Comparison of ENCODE assay signal across 8 mouse cellular contexts in the genomic region with DNA sequence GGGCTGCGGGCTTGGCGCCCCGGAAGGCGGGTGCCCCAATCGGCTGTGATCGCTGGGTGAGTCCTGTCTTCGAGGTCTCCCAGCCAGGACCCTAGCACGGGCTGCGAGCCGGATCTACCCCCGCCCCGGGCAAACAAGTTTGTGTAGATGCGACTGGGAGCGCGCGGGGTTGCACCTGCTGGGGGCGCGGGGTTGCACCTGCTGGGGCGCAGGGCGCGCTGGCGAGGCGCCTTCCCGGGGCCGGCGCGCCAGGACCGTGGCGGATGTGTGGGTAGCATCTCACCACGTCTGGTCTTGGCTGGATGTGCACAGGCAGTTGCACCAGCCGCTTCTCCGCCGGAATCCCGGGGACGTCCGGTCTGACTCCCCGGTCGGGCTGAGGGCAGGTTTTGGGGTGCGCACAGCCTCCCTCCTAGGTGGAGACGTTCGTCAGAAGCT. TPM values are rescaled to one million over a fixed set of nuclear protein-coding genes. Genes with fewer than 3 reads are reported as not detected.
A peak's percentile ranks its signal among the peaks of the same experiment; 100 is the strongest.
DNase-seq lines count a peak whose midpoint lies in the region; ATAC-seq and TF ChIP-seq lines count a peak whose summit lies in the region.

No protein-coding gene starts in this region.

- H3K9me3 ChIP-seq in kidney, embryonic 16.5 days (ENCODE audit: low read length): no peaks in the 10 kb centered on the region
- H3K9me3 ChIP-seq in embryonic facial prominence, embryonic 10.5 days: no peaks in the 10 kb centered on the region
- H3K9me3 ChIP-seq in hindbrain, embryonic 10.5 days: no peaks in the 10 kb centered on the region
- no peaks in the 10 kb centered on the region for H3K9me3 ChIP-seq in liver, embryonic 15.5 days (replicated peaks)

- H3K4me3 ChIP-seq in kidney, embryonic 16.5 days (ENCODE audit: low read length): peak overlapping the region; percentile 54
- peak overlapping the region; percentile 79 for H3K4me3 ChIP-seq in embryonic facial prominence, embryonic 10.5 days
- peak overlapping the region; percentile 91 for H3K4me3 ChIP-seq in hindbrain, embryonic 10.5 days
- H3K4me3 ChIP-seq in liver, embryonic 15.5 days (replicated peaks): peak overlapping the region; percentile 31
- H3K4me3 ChIP-seq in olfactory bulb, adult 2 months (ENCODE audit: insufficient read depth, low read depth, low read length): peak overlapping the region; percentile 63

- under 1% methylated on average over 40 of the region's 41 CpGs for WGBS in kidney, embryonic 16.5 days
- 1% methylated on average over 41 of the region's 41 CpGs for WGBS in embryonic facial prominence, embryonic 10.5 days
- WGBS in hindbrain, embryonic 10.5 days: under 1% methylated on average over 41 of the region's 41 CpGs
- 1% methylated on average over 41 of the region's 41 CpGs for WGBS in liver, embryonic 15.5 days (ENCODE audit: insufficient replicate concordance)
- under 1% methylated on average over 41 of the region's 41 CpGs for WGBS in olfactory bulb, adult 2 months

- no peak for DNase-seq in kidney, adult 9 months
- DNase-seq in embryonic facial prominence, embryonic 10.5 days (ENCODE audit: low spot score): peak; percentile 54
- DNase-seq in hindbrain, embryonic 10.5 days (ENCODE audit: low spot score): peak; percentile 56
- DNase-seq in layer of hippocampus, adult 9-10 months (ENCODE audit: low spot score): no peak
- no peak for DNase-seq in ovary, postnatal 10 days (ENCODE audit: low spot score)

- H3K36me3 ChIP-seq in kidney, embryonic 16.5 days (ENCODE audit: insufficient read depth, low read length): no peaks in the 10 kb centered on the region
- H3K36me3 ChIP-seq in embryonic facial prominence, embryonic 10.5 days (replicated peaks): no peaks in the 10 kb centered on the region
- H3K36me3 ChIP-seq in hindbrain, embryonic 10.5 days: no peaks in the 10 kb centered on the region
- H3K36me3 ChIP-seq in liver, embryonic 15.5 days (replicated peaks): no peaks in the 10 kb centered on the region

- H3K9ac ChIP-seq in kidney, embryonic 16.5 days (replicated peaks; ENCODE audit: low read length): peak overlapping the region; percentile 62
- H3K9ac ChIP-seq in liver, embryonic 15.5 days: no peak overlapping the region

- no peak for TF ChIP-seq POLR2A in olfactory bulb, adult 2 months (IDR thresholded peaks at IDR 0.05; ENCODE audit: insufficient read depth, low read depth, low read length)

- H3K4me1 ChIP-seq in kidney, embryonic 16.5 days (ENCODE audit: insufficient read depth, low read length): peaks cover 15% of the 10 kb centered on the region; the same call in 1 of the 2 replicates
- H3K4me1 ChIP-seq in embryonic facial prominence, embryonic 10.5 days: peaks cover 30% of the 10 kb centered on the region
- peaks cover 79% of the 10 kb centered on the region for H3K4me1 ChIP-seq in hindbrain, embryonic 10.5 days (replicated peaks)
- 0 out of 2 replicates have a peak, but pooled peaks cover 4% of the 10 kb centered on the region for H3K4me1 ChIP-seq in liver, embryonic 15.5 days (replicated peaks)
- H3K4me1 ChIP-seq in olfactory bulb, adult 2 months (ENCODE audit: control insufficient read depth, insufficient read depth, low read length): peaks cover 8% of the 10 kb centered on the region

- no peak overlapping the region for H3K27ac ChIP-seq in kidney, embryonic 16.5 days (ENCODE audit: low read length)
- peak overlapping the region; percentile 85 for H3K27ac ChIP-seq in embryonic facial prominence, embryonic 10.5 days (replicated peaks)
- H3K27ac ChIP-seq in hindbrain, embryonic 10.5 days: peak overlapping the region; percentile 97
- H3K27ac ChIP-seq in liver, embryonic 15.5 days (replicated peaks): no peak overlapping the region
- 0 out of 2 replicates have a peak overlapping the region, but pooled peaks have one; percentile 1 for H3K27ac ChIP-seq in olfactory bulb, adult 2 months (ENCODE audit: insufficient read depth, low read depth, low read length)

- ATAC-seq in kidney, embryonic 16.5 days (ENCODE audit: low FRiP score, low TSS enrichment): 0 out of 2 replicates have a peak, but pooled peaks have one; percentile 10
- ATAC-seq in liver, embryonic 15.5 days (ENCODE audit: insufficient read depth): no peak

- peak overlapping the region; percentile 96 for H3K4me2 ChIP-seq in kidney, embryonic 16.5 days (replicated peaks; ENCODE audit: low read depth, low read length)
- peak overlapping the region; percentile 56 for H3K4me2 ChIP-seq in liver, embryonic 15.5 days

- no peak for TF ChIP-seq CTCF in olfactory bulb, adult 2 months (IDR thresholded peaks at IDR 0.05; ENCODE audit: insufficient read depth, low read depth, low read length)

- H3K27me3 ChIP-seq in kidney, embryonic 16.5 days (ENCODE audit: insufficient read depth, low read length): peaks cover 38% of the 10 kb centered on the region
- H3K27me3 ChIP-seq in embryonic facial prominence, embryonic 10.5 days (replicated peaks; ENCODE audit: low read depth, poor library complexity, severe bottlenecking): peaks cover 44% of the 10 kb centered on the region
- peaks cover 34% of the 10 kb centered on the region for H3K27me3 ChIP-seq in hindbrain, embryonic 10.5 days (ENCODE audit: insufficient read depth, poor library complexity, severe bottlenecking)
- H3K27me3 ChIP-seq in liver, embryonic 15.5 days: peaks cover 39% of the 10 kb centered on the region

RNA-seq across cellular contexts. Expression of a gene that starts 1.5 kb away (rescaled TPM):
- 18.1 and 19.5 TPM in 2 replicates for polyA plus RNA-seq in kidney, embryonic 16.5 days (2015; fragmentation: Nextera tagmentation; extraction: Ambion mirVana)
- 14.9 and 18.7 TPM in 2 replicates for polyA plus RNA-seq in embryonic facial prominence, embryonic 10.5 days (2016; fragmentation: Nextera tagmentation; extraction: Ambion mirVana)
- polyA plus RNA-seq in hindbrain, embryonic 10.5 days (2016; fragmentation: Nextera tagmentation; extraction: Ambion mirVana): 52.4 and 69.5 TPM in 2 replicates
- 0.26 and 0.33 TPM in 2 replicates for polyA plus RNA-seq in liver, embryonic 15.5 days (2015; fragmentation: Nextera tagmentation; extraction: Ambion mirVana)
- polyA plus RNA-seq in olfactory bulb, adult 2 months (2012; ENCODE audit: insufficient read depth, insufficient read length, low replicate concordance, missing spikeins): not detected in 2 replicates

Comparison
In these comparisons a context has a peak if more than half of its experiments do, and no peak if none do; other contexts are left out.
1. H3K27ac ChIP-seq: peak in embryonic facial prominence, embryonic 10.5 days (single experiment), hindbrain, embryonic 10.5 days (single experiment) and olfactory bulb, adult 2 months (single experiment); none in kidney, embryonic 16.5 days (single experiment) and liver, embryonic 15.5 days (single experiment).
2. H3K4me3 ChIP-seq: peak in every context shown above with its lines; median percentile 91 in hindbrain, embryonic 10.5 days; 79 in embryonic facial prominence, embryonic 10.5 days; 63 in olfactory bulb, adult 2 months; 54 in kidney, embryonic 16.5 days; 31 in liver, embryonic 15.5 days.
3. DNase-seq: peak in embryonic facial prominence, embryonic 10.5 days (single experiment) and hindbrain, embryonic 10.5 days (single experiment); none in kidney, adult 9 months (single experiment), layer of hippocampus, adult 9-10 months (single experiment) and ovary, postnatal 10 days (single experiment).
4. RNA of a gene that starts 1.5 kb away (polyA plus RNA-seq): 52.4 to 69.5 TPM in hindbrain, embryonic 10.5 days, 18.1 to 19.5 TPM in kidney, embryonic 16.5 days and 14.9 to 18.7 TPM in embryonic facial prominence, embryonic 10.5 days; 0.26 to 0.33 TPM in liver, embryonic 15.5 days and not detected in olfactory bulb, adult 2 months; every median in the first group is over 10 times any median in the second.